Mouse (Mus musculus) lung, embryonic 14.5 days (tissue): ENCODE measurements around the gene Cfap97d2. TPM values are rescaled to one million over a fixed set of nuclear protein-coding genes. Genes with fewer than 3 reads are reported as not detected.
A peak's percentile ranks its signal among the peaks of the same experiment; 100 is the strongest.

Experiments
- ATAC-seq: fragments of 200-750 bp; cut with Nextera tagmentation; 2 replicates; pipeline ENCODE4 v1.8.0; 2017; ENCODE audit warnings: mild to moderate bottlenecking, moderate TSS enrichment, moderate library complexity; ENCODE audit not compliant: insufficient read depth
- DNase-seq: peaks from one replicate; pipeline ENCODE4 v3.0.0-alpha.2; 2015
- H3K27ac ChIP-seq: fragments of 300-500 bp; sonication (generic); 2 replicates; pipeline ENCODE4 v1.5.1; 2014; ENCODE audit warnings: low read depth, mild to moderate bottlenecking, moderate library complexity
- H3K27me3 ChIP-seq: fragments of 300-500 bp; sonication (generic); 2 replicates; pipeline ENCODE4 v1.6.1; 2014; ENCODE audit warnings: low read length, control low read depth; ENCODE audit not compliant: insufficient read depth
- H3K36me3 ChIP-seq: fragments of 300-500 bp; sonication (generic); 2 replicates; pipeline ENCODE4 v1.6.1; 2014; ENCODE audit warnings: control low read depth; ENCODE audit not compliant: insufficient read depth
- H3K4me1 ChIP-seq: fragments of 300-500 bp; sonication (generic); 2 replicates; pipeline ENCODE4 v1.6.1; 2014; ENCODE audit warnings: antibody characterized with exemption, control low read depth; ENCODE audit not compliant: insufficient read depth
- H3K4me2 ChIP-seq: fragments of 300-500 bp; sonication (generic); 2 replicates; pipeline ENCODE4 v1.6.1; 2014; ENCODE audit warnings: mild to moderate bottlenecking
- H3K4me3 ChIP-seq: fragments of 300-500 bp; sonication (generic); 2 replicates; pipeline ENCODE4 v1.5.1; 2014; ENCODE audit warnings: low read depth, low read length
- H3K9ac ChIP-seq: fragments of 300-500 bp; sonication (generic); 2 replicates; pipeline ENCODE4 v1.6.1; 2014
- H3K9me3 ChIP-seq: fragments of 300-500 bp; sonication (generic); 2 replicates; pipeline ENCODE4 v1.6.1; 2016; ENCODE audit warnings: low read depth, low read length, control low read depth
- CTCF ChIP-seq: IDR thresholded peaks from 2 replicates; pipeline ENCODE4 v1.5.1; 2016; ENCODE audit warnings: antibody characterized with exemption, low read depth
- WGBS: fragments of 180-500 bp; shearing (Covaris S2); extraction: QIAGEN DNeasy Blood & Tissue Kit; methylation state at CpG from one replicate; pipeline ENCODE4 v1.1.7; 2014; 5-methylcytosine and 5-hydroxymethylcytosine counted together
- polyA plus RNA-seq: library from polyadenylated mRNA; unstranded; fragments of >200 nt; fragmentation: Nextera tagmentation; extraction: Ambion mirVana; gene quantifications from 2 replicates; pipeline ENCODE4 v1.2.1, GENCODE M21; 2014

Gene Cfap97d2
- 0.37 TPM in 1 of 2 replicates, not detected in the other for polyA plus RNA-seq

DNA sequence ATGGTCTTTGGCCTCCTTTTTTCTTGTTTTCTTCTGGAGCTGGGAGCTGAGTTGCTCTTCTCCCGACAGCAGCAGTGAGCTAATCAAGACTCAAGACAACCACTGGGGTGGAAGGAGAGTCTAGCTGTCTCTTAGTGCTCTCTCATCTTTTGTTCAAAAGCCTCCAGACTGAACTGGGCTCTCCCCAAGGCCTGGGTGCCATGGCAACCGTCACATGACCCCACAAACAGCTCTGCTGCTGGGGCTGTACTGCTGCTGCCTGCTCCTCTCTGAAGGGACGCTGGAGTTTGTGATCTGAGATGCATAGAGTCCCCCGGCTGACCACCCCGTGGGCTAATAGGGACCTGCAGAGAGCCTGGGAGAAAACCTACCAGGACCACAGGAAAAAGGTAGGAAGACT is at the start of gene Cfap97d2:
Cfap97d2 (plus strand) TSS at position 222 of the 400 bp plus-strand sequence.
- TF ChIP-seq CTCF = no peak
- DNase-seq (peak; percentile 74), ATAC-seq (peak; percentile 83)
- WGBS = 12% methylated on average over 5 of the region's 5 CpGs
- Histone ChIP-seq H3K4me3 (no peak within 1 kb of the TSS), H3K4me2 (no peak within 1 kb of the TSS), H3K9ac (peak within 1 kb of the TSS; percentile 13; the same call in 1 of the 2 replicates), H3K4me1 (peaks cover 14% of the 10 kb centered on the region), H3K27me3 (no peaks in the 10 kb centered on the region), H3K27ac (no peak within 1 kb of the TSS), H3K36me3 (no peaks in the 10 kb centered on the region), H3K9me3 (no peaks in the 10 kb centered on the region)

DNA sequence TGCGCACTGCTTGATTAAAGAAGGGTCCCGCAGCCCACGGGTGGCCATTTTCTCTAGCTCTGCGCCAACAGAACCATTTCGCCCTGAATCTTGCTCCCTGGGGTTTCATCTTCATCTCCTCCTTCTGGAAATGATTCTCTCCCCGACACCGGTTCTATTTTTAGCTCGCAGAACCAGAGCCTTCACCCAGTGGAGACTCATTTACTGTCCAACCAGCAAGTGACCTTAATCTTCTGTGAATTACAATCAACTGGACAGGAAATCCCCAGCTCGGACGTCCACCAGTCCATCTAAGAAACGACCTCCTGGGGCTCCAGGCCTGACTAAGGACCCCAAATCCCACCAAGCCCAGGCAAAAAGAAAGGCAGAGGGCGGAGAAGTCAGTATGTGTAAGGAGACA is 48.2 kb upstream of the Cfap97d2 start:
- Histone ChIP-seq H3K4me1 (no peaks in the 10 kb centered on the region), H3K4me3 (no peak overlapping the region), H3K36me3 (0 out of 2 replicates have a peak, but pooled peaks cover 3% of the 10 kb centered on the region), H3K4me2 (no peak overlapping the region), H3K9ac (no peak overlapping the region), H3K27ac (no peak overlapping the region), H3K27me3 (no peaks in the 10 kb centered on the region), H3K9me3 (no peaks in the 10 kb centered on the region)
- ATAC-seq (no peak), DNase-seq (no peak)
- WGBS = 70% methylated on average over 12 of the region's 12 CpGs
- no peak for TF ChIP-seq CTCF

DNA sequence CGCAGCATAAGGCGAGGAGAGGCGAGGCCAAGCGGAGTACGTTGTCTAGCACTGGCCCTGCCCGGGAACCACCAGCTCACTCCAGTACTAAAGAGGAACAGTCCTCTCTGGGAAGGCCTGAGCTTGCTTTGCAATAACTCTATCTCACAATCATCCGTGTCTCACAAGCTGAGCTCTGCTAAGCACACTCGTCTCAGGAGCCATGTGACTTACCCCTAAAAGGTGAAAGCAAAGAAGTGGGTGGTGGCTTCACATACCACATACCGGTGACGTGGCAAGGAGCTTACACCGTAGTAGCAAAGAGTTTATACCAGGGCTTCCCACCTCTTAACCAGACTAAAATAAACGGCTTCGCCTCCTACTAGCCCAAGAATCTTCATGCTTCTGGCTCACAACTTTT is 45.4 kb upstream of the Cfap97d2 start:
- H3K27me3 ChIP-seq = no peaks in the 10 kb centered on the region
- H3K4me3 ChIP-seq = no peak overlapping the region
- WGBS = 77% methylated on average over 13 of the region's 13 CpGs
- no peak overlapping the region for H3K9ac ChIP-seq
- DNase-seq (no peak), ATAC-seq (no peak)
- no peak for TF ChIP-seq CTCF
- no peak overlapping the region for H3K4me2 ChIP-seq
- no peaks in the 10 kb centered on the region for H3K9me3 ChIP-seq
- H3K4me1 ChIP-seq = no peaks in the 10 kb centered on the region
- 0 out of 2 replicates have a peak, but pooled peaks cover 3% of the 10 kb centered on the region for H3K36me3 ChIP-seq
- no peak overlapping the region for H3K27ac ChIP-seq

DNA sequence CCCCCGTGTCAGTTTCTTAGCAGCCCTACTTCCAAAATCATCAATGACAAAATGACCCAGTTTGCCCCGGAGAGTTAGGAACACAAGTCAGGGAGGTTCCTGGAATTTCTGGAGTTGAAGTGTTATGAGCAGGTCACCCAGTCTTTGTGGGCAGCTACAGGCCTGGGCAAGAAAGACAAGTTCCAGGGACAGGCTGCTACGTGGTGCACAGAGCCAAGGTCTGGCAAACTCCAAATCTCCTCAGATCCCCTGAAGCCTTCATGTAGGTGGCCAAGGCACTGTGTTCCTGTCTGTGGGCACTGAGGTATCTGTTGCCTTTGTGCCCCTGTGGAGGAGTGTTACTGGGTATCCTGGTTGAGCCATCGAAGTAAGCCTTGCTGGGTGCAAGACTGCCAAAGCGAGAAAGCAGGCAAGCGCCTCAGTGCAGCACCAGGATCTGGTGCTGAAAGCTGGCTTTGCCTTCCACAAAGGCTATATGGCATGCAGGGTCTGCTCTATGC is 40.9 kb upstream of the Cfap97d2 start:
- Histone ChIP-seq H3K36me3 (no peaks in the 10 kb centered on the region), H3K4me3 (no peak overlapping the region), H3K27ac (no peak overlapping the region), H3K4me1 (peaks cover 29% of the 10 kb centered on the region), H3K4me2 (no peak overlapping the region), H3K9me3 (no peaks in the 10 kb centered on the region), H3K27me3 (no peaks in the 10 kb centered on the region), H3K9ac (no peak overlapping the region)
- DNase-seq (no peak), ATAC-seq (no peak)
- WGBS = 79% methylated on average over 6 of the region's 6 CpGs
- no peak for TF ChIP-seq CTCF

DNA sequence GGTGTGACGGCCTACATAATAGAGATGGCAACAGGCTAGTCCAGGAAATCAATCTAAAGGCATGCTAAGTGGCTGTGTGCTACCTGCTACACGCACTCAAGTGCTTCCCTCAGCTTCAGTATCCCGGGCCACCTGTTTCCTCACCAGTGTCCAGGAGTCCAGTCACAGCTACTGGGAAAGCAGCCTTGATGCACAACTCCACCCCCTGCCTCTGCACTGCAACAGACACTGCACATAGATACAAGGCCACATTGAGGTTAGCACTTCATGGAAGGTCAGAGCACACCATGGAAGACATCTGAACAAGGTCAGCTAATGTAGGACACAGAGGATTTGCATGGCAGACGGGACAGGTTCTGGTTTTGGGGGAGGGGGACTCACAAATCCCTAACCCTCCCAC is 40.2 kb upstream of the Cfap97d2 start:
- ATAC-seq (no peak), DNase-seq (no peak)
- Histone ChIP-seq H3K4me2 (no peak overlapping the region), H3K4me1 (peaks cover 30% of the 10 kb centered on the region), H3K9ac (no peak overlapping the region), H3K9me3 (no peaks in the 10 kb centered on the region), H3K27me3 (no peaks in the 10 kb centered on the region), H3K4me3 (no peak overlapping the region), H3K36me3 (no peaks in the 10 kb centered on the region), H3K27ac (no peak overlapping the region)
- no peak for TF ChIP-seq CTCF
- WGBS = 77% methylated on average over 4 of the region's 4 CpGs

DNA sequence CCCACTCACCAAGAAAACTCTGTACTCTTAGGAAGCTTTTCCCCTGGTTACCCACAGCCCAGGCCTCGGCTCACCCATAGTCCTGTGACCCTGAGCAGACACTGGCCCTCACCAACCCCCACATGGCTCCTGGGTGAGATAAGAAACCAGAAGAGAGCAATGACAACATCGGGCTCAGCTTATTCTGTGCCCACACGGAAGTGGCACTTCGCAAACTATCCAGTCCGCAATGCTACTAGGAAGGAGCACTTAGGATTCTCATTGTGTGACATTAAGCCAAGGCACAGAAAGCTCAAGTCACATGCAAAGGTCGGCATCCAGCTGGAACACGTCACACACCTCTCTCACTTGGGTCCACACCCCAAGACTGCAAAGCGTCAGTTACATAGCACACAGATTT is 39.7 kb upstream of the Cfap97d2 start:
- Histone ChIP-seq H3K4me3 (no peak overlapping the region), H3K9ac (no peak overlapping the region), H3K9me3 (no peaks in the 10 kb centered on the region), H3K36me3 (no peaks in the 10 kb centered on the region), H3K4me1 (peaks cover 30% of the 10 kb centered on the region), H3K27ac (no peak overlapping the region), H3K27me3 (no peaks in the 10 kb centered on the region), H3K4me2 (no peak overlapping the region)
- no peak for TF ChIP-seq CTCF
- ATAC-seq (no peak), DNase-seq (no peak)
- WGBS = 35% methylated on average over 8 of the region's 8 CpGs

DNA sequence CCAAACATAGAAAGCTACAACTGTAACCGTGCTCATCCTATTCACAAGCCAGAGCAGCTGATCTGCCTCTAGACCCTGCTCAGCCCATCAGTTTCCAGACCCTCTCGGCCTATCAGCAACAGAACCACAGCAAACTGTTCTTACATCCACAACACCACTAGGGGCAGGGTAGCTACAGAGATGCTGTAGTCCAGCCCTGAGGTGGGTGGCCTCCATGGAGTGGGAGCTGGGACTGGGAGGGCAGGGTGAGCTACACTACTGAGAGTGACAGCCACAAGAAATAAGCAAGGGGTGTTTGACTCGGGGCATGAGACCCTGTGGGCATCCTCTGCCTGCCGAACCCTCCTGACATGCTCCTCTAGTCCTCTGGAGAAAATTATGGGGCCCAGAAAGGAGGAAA is 37.8 kb upstream of the Cfap97d2 start:
- Histone ChIP-seq H3K27ac (peak overlapping the region; percentile 91), H3K9ac (no peak overlapping the region), H3K36me3 (no peaks in the 10 kb centered on the region), H3K4me2 (0 out of 2 replicates have a peak overlapping the region, but pooled peaks have one; percentile 25), H3K4me3 (no peak overlapping the region), H3K9me3 (no peaks in the 10 kb centered on the region), H3K27me3 (no peaks in the 10 kb centered on the region), H3K4me1 (peaks cover 35% of the 10 kb centered on the region)
- peak; percentile 66 for TF ChIP-seq CTCF
- 49% methylated on average over 4 of the region's 4 CpGs for WGBS
- DNase-seq (peak; percentile 56), ATAC-seq (peak; percentile 65)
